Mouse (Mus musculus): ENCODE results near the gene Mcidas. TPM values are rescaled to one million over a fixed set of nuclear protein-coding genes. Genes with fewer than 3 reads are reported as not detected.

Gene Mcidas
- polyA plus RNA-seq, 1 experiment from 2014 or later, result not detected

GRCm38 (mm10) chr13:113022467-113022866 lies 28.8 kb downstream of the Mcidas start:
- H3K36me3 ChIP-seq (ENCODE audit: control insufficient read depth, insufficient read depth, low read length), result no peaks in the 10 kb centered on the region
- H3K27ac ChIP-seq (ENCODE audit: low read depth), result no peak overlapping the region
- DNase-seq (ENCODE audit: low spot score) (no peak), ATAC-seq (replicated peaks; ENCODE audit: low FRiP score, low TSS enrichment, low read depth) (peak; percentile 58; the same call in 1 of the 2 replicates)
- H3K27me3 ChIP-seq (replicated peaks; ENCODE audit: control insufficient read depth, insufficient read depth, low read length), result no peaks in the 10 kb centered on the region
- H3K4me2 ChIP-seq (ENCODE audit: low read length), result no peak overlapping the region
- WGBS, result 74% methylated on average over 8 of the region's 8 CpGs
- H3K9ac ChIP-seq (ENCODE audit: low read length), result no peak overlapping the region
- H3K9me3 ChIP-seq (ENCODE audit: control insufficient read depth, low read length), result no peaks in the 10 kb centered on the region
- H3K4me3 ChIP-seq (ENCODE audit: low read depth, low read length), result no peak overlapping the region
- no peaks in the 10 kb centered on the region for H3K4me1 ChIP-seq (replicated peaks; ENCODE audit: control insufficient read depth, insufficient read depth, low read length)

- no peak overlapping the region for H3K4me3 ChIP-seq (ENCODE audit: low read depth, low read length)
- no peak overlapping the region for H3K9ac ChIP-seq (ENCODE audit: low read length)
- H3K36me3 ChIP-seq (ENCODE audit: control insufficient read depth, insufficient read depth, low read length), result no peaks in the 10 kb centered on the region
- 69% methylated on average over 17 of the region's 17 CpGs for WGBS
- no peaks in the 10 kb centered on the region for H3K27me3 ChIP-seq (replicated peaks; ENCODE audit: control insufficient read depth, insufficient read depth, low read length)
- ATAC-seq (replicated peaks; ENCODE audit: low FRiP score, low TSS enrichment, low read depth) (no peak), DNase-seq (ENCODE audit: low spot score) (no peak)
- H3K9me3 ChIP-seq (ENCODE audit: control insufficient read depth, low read length), result no peaks in the 10 kb centered on the region
- H3K4me1 ChIP-seq (replicated peaks; ENCODE audit: control insufficient read depth, insufficient read depth, low read length), result no peaks in the 10 kb centered on the region
- H3K27ac ChIP-seq (ENCODE audit: low read depth), result no peak overlapping the region
- H3K4me2 ChIP-seq (ENCODE audit: low read length), result no peak overlapping the region
Measured at GRCm38 (mm10) chr13:113023274-113024143, 29.9 kb downstream of the Mcidas start.

- Histone ChIP-seq H3K9ac (ENCODE audit: low read length) (no peak overlapping the region), H3K4me1 (replicated peaks; ENCODE audit: control insufficient read depth, insufficient read depth, low read length) (peaks cover 3% of the 10 kb centered on the region), H3K9me3 (ENCODE audit: control insufficient read depth, low read length) (no peaks in the 10 kb centered on the region), H3K4me2 (ENCODE audit: low read length) (peak overlapping the region; percentile 98), H3K4me3 (ENCODE audit: low read depth, low read length) (peak overlapping the region; percentile 54; the same call in 1 of the 2 replicates), H3K27me3 (replicated peaks; ENCODE audit: control insufficient read depth, insufficient read depth, low read length) (peaks cover 55% of the 10 kb centered on the region), H3K27ac (ENCODE audit: low read depth) (no peak overlapping the region), H3K36me3 (ENCODE audit: control insufficient read depth, insufficient read depth, low read length) (no peaks in the 10 kb centered on the region)
- DNase-seq (ENCODE audit: low spot score) (peak; percentile 64), ATAC-seq (replicated peaks; ENCODE audit: low FRiP score, low TSS enrichment, low read depth) (peak; percentile 20)
- 4% methylated on average over 7 of the region's 7 CpGs for whole genome bisulfite sequencing
Measured at GRCm38 (mm10) chr13:113031351-113031750, 37.7 kb downstream of the Mcidas start.

GRCm38 (mm10) chr13:113031792-113032571 lies 38.3 kb downstream of the Mcidas start:
- H3K27me3 ChIP-seq (replicated peaks; ENCODE audit: control insufficient read depth, insufficient read depth, low read length), result peaks cover 55% of the 10 kb centered on the region
- H3K4me3 ChIP-seq (ENCODE audit: low read depth, low read length), result peak overlapping the region; percentile 54
- H3K4me2 ChIP-seq (ENCODE audit: low read length), result peak overlapping the region; percentile 98
- DNase-seq (ENCODE audit: low spot score) (peak; percentile 81), ATAC-seq (replicated peaks; ENCODE audit: low FRiP score, low TSS enrichment, low read depth) (peak; percentile 53)
- under 1% methylated on average over 40 of the region's 40 CpGs for WGBS
- H3K4me1 ChIP-seq (replicated peaks; ENCODE audit: control insufficient read depth, insufficient read depth, low read length), result peaks cover 3% of the 10 kb centered on the region
- no peak overlapping the region for H3K27ac ChIP-seq (ENCODE audit: low read depth)
- peak overlapping the region; percentile 49 for H3K9ac ChIP-seq (ENCODE audit: low read length)
- H3K36me3 ChIP-seq (ENCODE audit: control insufficient read depth, insufficient read depth, low read length), result no peaks in the 10 kb centered on the region
- H3K9me3 ChIP-seq (ENCODE audit: control insufficient read depth, low read length), result no peaks in the 10 kb centered on the region

GRCm38 (mm10) chr13:113032831-113033230 lies 39.2 kb downstream of the Mcidas start:
- Histone ChIP-seq H3K9ac (ENCODE audit: low read length) (no peak overlapping the region), H3K4me1 (replicated peaks; ENCODE audit: control insufficient read depth, insufficient read depth, low read length) (peaks cover 3% of the 10 kb centered on the region), H3K27ac (ENCODE audit: low read depth) (no peak overlapping the region), H3K27me3 (replicated peaks; ENCODE audit: control insufficient read depth, insufficient read depth, low read length) (peaks cover 58% of the 10 kb centered on the region), H3K4me3 (ENCODE audit: low read depth, low read length) (no peak overlapping the region), H3K36me3 (ENCODE audit: control insufficient read depth, insufficient read depth, low read length) (no peaks in the 10 kb centered on the region), H3K9me3 (ENCODE audit: control insufficient read depth, low read length) (no peaks in the 10 kb centered on the region), H3K4me2 (ENCODE audit: low read length) (no peak overlapping the region)
- no peak for DNase-seq (ENCODE audit: low spot score)
- ATAC-seq (replicated peaks; ENCODE audit: low FRiP score, low TSS enrichment, low read depth), result no peak

GRCm38 (mm10) chr13:113034271-113034886 lies 40.7 kb downstream of the Mcidas start:
- peaks cover 8% of the 10 kb centered on the region for H3K4me1 ChIP-seq (replicated peaks; ENCODE audit: control insufficient read depth, insufficient read depth, low read length)
- H3K4me3 ChIP-seq (ENCODE audit: low read depth, low read length), result peak overlapping the region; percentile 50
- H3K4me2 ChIP-seq (ENCODE audit: low read length), result peak overlapping the region; percentile 82
- ATAC-seq (replicated peaks; ENCODE audit: low FRiP score, low TSS enrichment, low read depth), result no peak
- DNase-seq (ENCODE audit: low spot score), result no peak
- no peaks in the 10 kb centered on the region for H3K36me3 ChIP-seq (ENCODE audit: control insufficient read depth, insufficient read depth, low read length)
- WGBS, result 2% methylated on average over 11 of the region's 11 CpGs
- no peak overlapping the region for H3K27ac ChIP-seq (ENCODE audit: low read depth)
- H3K9me3 ChIP-seq (ENCODE audit: control insufficient read depth, low read length), result no peaks in the 10 kb centered on the region
- peaks cover 58% of the 10 kb centered on the region for H3K27me3 ChIP-seq (replicated peaks; ENCODE audit: control insufficient read depth, insufficient read depth, low read length)
- H3K9ac ChIP-seq (ENCODE audit: low read length), result 0 out of 2 replicates have a peak overlapping the region, but pooled peaks have one; percentile 29

- H3K4me1 ChIP-seq (replicated peaks; ENCODE audit: control insufficient read depth, insufficient read depth, low read length), result peaks cover 8% of the 10 kb centered on the region
- H3K27ac ChIP-seq (ENCODE audit: low read depth), result no peak within 1 kb of the TSS
- DNase-seq (ENCODE audit: low spot score), result peak; percentile 78
- WGBS, result under 1% methylated on average over 46 of the region's 46 CpGs
- peak; percentile 33; the same call in 1 of the 2 replicates for ATAC-seq (replicated peaks; ENCODE audit: low FRiP score, low TSS enrichment, low read depth)
- 0 out of 2 replicates have a peak within 1 kb of the TSS, but pooled peaks have one; percentile 29 for H3K9ac ChIP-seq (ENCODE audit: low read length)
- H3K36me3 ChIP-seq (ENCODE audit: control insufficient read depth, insufficient read depth, low read length), result no peaks in the 10 kb centered on the region
- peak within 1 kb of the TSS; percentile 50 for H3K4me3 ChIP-seq (ENCODE audit: low read depth, low read length)
- H3K27me3 ChIP-seq (replicated peaks; ENCODE audit: control insufficient read depth, insufficient read depth, low read length), result peaks cover 53% of the 10 kb centered on the region
- peak within 1 kb of the TSS; percentile 82 for H3K4me2 ChIP-seq (ENCODE audit: low read length)
- H3K9me3 ChIP-seq (ENCODE audit: control insufficient read depth, low read length), result no peaks in the 10 kb centered on the region
Measured at GRCm38 (mm10) chr13:113034950-113035421, 41.3 kb downstream of the Mcidas start, which contains the start of gene Cdc20b. TSS of gene Cdc20b (plus strand) at chr13:113035111.

- Histone ChIP-seq H3K9me3 (ENCODE audit: control insufficient read depth, low read length) (no peaks in the 10 kb centered on the region), H3K4me1 (replicated peaks; ENCODE audit: control insufficient read depth, insufficient read depth, low read length) (peaks cover 8% of the 10 kb centered on the region), H3K36me3 (ENCODE audit: control insufficient read depth, insufficient read depth, low read length) (no peaks in the 10 kb centered on the region), H3K4me3 (ENCODE audit: low read depth, low read length) (peak overlapping the region; percentile 50; the same call in 1 of the 2 replicates), H3K27me3 (replicated peaks; ENCODE audit: control insufficient read depth, insufficient read depth, low read length) (peaks cover 50% of the 10 kb centered on the region), H3K27ac (ENCODE audit: low read depth) (no peak overlapping the region), H3K9ac (ENCODE audit: low read length) (no peak overlapping the region), H3K4me2 (ENCODE audit: low read length) (peak overlapping the region; percentile 82)
- DNase-seq (ENCODE audit: low spot score), result peak; percentile 68
- ATAC-seq (replicated peaks; ENCODE audit: low FRiP score, low TSS enrichment, low read depth), result peak; percentile 75
- WGBS, result 0% methylated on average over 4 of the region's 4 CpGs
Measured at GRCm38 (mm10) chr13:113035852-113036251, 42.2 kb downstream of the Mcidas start.

Data from intestine, embryonic 14.5 days (tissue).